Mouse (Mus musculus) liver, embryonic 15.5 days (tissue): ENCODE results near the gene Hps1. TPM values are rescaled to one million over a fixed set of nuclear protein-coding genes. Genes with fewer than 3 reads are reported as not detected.

Source experiments
- ATAC-seq: fragments of 200-750 bp; cut with Nextera tagmentation; 2 replicates; pipeline ENCODE4 v1.8.0; 2017; ENCODE audit warnings: moderate number of reproducible peaks, mild to moderate bottlenecking, moderate library complexity; ENCODE audit not compliant: insufficient read depth
- H3K27ac ChIP-seq: fragments of 300-500 bp; sonication (generic); replicated peaks from 2 replicates; pipeline ENCODE4 v1.5.1; 2015; ENCODE audit warnings: mild to moderate bottlenecking, inconsistent platforms
- H3K27me3 ChIP-seq: fragments of 300-500 bp; sonication (generic); 2 replicates; pipeline ENCODE4 v1.6.1; 2015; ENCODE audit warnings: mild to moderate bottlenecking, inconsistent platforms
- H3K36me3 ChIP-seq: fragments of 300-500 bp; sonication (generic); replicated peaks from 2 replicates; pipeline ENCODE4 v1.6.1; 2015; ENCODE audit warnings: moderate library complexity, mild to moderate bottlenecking, inconsistent platforms
- H3K4me1 ChIP-seq: fragments of 300-500 bp; sonication (generic); replicated peaks from 2 replicates; pipeline ENCODE4 v1.6.1; 2015; ENCODE audit warnings: inconsistent platforms
- H3K4me2 ChIP-seq: fragments of 300-500 bp; sonication (generic); 2 replicates; pipeline ENCODE4 v1.6.1; 2015; ENCODE audit warnings: moderate library complexity, mild to moderate bottlenecking, inconsistent platforms
- H3K4me3 ChIP-seq: fragments of 300-500 bp; sonication (generic); replicated peaks from 2 replicates; pipeline ENCODE4 v1.5.1; 2015; ENCODE audit warnings: mild to moderate bottlenecking, inconsistent platforms
- H3K9ac ChIP-seq: fragments of 300-500 bp; sonication (generic); 2 replicates; pipeline ENCODE4 v1.6.1; 2015; ENCODE audit warnings: moderate library complexity, mild to moderate bottlenecking, inconsistent platforms
- H3K9me3 ChIP-seq: fragments of 300-500 bp; sonication (generic); replicated peaks from 2 replicates; pipeline ENCODE4 v1.6.1; 2016; ENCODE audit warnings: inconsistent platforms
- WGBS: fragments of 180-500 bp; shearing (Covaris S2); methylation state at CpG from one replicate; pipeline ENCODE4 v1.1.7; 2015; ENCODE audit warnings: mixed read lengths; ENCODE audit not compliant: insufficient replicate concordance; 5-methylcytosine and 5-hydroxymethylcytosine counted together
- polyA plus RNA-seq: library from polyadenylated mRNA; unstranded; fragments of >200 nt; fragmentation: Nextera tagmentation; extraction: Ambion mirVana; gene quantifications from 2 replicates; pipeline ENCODE4 v1.2.1, GENCODE M21; 2015

The Hps1 gene
- polyA plus RNA-seq, result 7.1 and 7.4 TPM in 2 replicates

DNA sequence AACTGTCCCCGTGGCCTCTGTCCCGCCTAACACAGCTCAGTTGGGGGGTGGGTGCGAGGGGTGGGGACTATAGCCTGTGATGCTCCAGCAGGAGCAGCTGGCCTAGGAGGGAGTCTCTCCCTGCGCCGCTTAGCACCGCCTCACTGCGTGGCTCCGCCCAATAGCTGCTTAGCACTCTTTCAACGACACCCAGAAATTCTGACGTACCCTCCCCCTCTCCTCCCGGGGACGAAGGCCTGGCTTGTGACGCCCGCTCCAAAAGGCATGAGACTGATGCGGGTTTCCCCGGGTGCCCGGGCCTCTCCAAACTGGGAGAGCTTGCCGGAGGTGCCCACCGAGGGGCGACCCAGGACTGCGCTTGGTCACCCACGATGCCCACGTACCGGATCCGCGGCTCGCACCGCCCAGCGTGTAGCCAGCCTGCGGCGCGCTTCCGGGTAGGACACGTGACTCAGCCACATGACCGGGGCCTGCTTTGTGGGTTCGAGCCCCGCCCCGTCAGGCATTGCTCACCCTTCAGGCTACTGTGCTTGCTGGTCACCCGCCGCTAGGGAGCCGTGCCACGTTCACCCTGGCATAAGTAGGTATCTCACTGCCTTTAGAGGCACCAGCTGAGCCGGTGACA is at the start of gene Hps1:
TSS of gene Hps1 (minus strand) at position 448 of the 625 bp plus-strand sequence.
- H3K4me3 ChIP-seq, result peak within 1 kb of the TSS; percentile 72
- H3K27me3 ChIP-seq, result no peaks in the 10 kb centered on the region
- H3K4me2 ChIP-seq, result peak within 1 kb of the TSS; percentile 86
- H3K9me3 ChIP-seq, result no peaks in the 10 kb centered on the region
- H3K9ac ChIP-seq, result peak within 1 kb of the TSS; percentile 65
- WGBS, result under 1% methylated on average over 43 of the region's 43 CpGs
- H3K4me1 ChIP-seq, result peaks cover 19% of the 10 kb centered on the region
- H3K36me3 ChIP-seq, result no peaks in the 10 kb centered on the region
- H3K27ac ChIP-seq, result peak within 1 kb of the TSS; percentile 66; the same call in 1 of the 2 replicates
- ATAC-seq, result peak; percentile 94

GRCm38 (mm10) chr19:42829196-42829595 is 49.4 kb upstream of the Hps1 start:
- no peak overlapping the region for H3K9ac ChIP-seq
- no peak overlapping the region for H3K4me2 ChIP-seq
- WGBS, result 26% methylated on average over 4 of the region's 4 CpGs
- no peak overlapping the region for H3K27ac ChIP-seq
- no peaks in the 10 kb centered on the region for H3K27me3 ChIP-seq
- no peaks in the 10 kb centered on the region for H3K9me3 ChIP-seq
- H3K4me1 ChIP-seq, result no peaks in the 10 kb centered on the region
- H3K36me3 ChIP-seq, result no peaks in the 10 kb centered on the region
- H3K4me3 ChIP-seq, result no peak overlapping the region
- no peak for ATAC-seq

- H3K9me3 ChIP-seq, result no peaks in the 10 kb centered on the region
- H3K4me1 ChIP-seq, result no peaks in the 10 kb centered on the region
- H3K27me3 ChIP-seq, result no peaks in the 10 kb centered on the region
- H3K4me3 ChIP-seq, result no peak overlapping the region
- no peak overlapping the region for H3K9ac ChIP-seq
- ATAC-seq, result no peak
- 60% methylated on average over 3 of the region's 3 CpGs for WGBS
- H3K36me3 ChIP-seq, result no peaks in the 10 kb centered on the region
- no peak overlapping the region for H3K27ac ChIP-seq
- H3K4me2 ChIP-seq, result no peak overlapping the region
Observed at GRCm38 (mm10) chr19:42827843-42828242, 48.1 kb upstream of the Hps1 start.

- no peak overlapping the region for H3K27ac ChIP-seq
- no peak overlapping the region for H3K4me2 ChIP-seq
- H3K4me1 ChIP-seq, result no peaks in the 10 kb centered on the region
- H3K9me3 ChIP-seq, result no peaks in the 10 kb centered on the region
- WGBS, result 40% methylated on average over 5 of the region's 5 CpGs
- no peak overlapping the region for H3K4me3 ChIP-seq
- H3K9ac ChIP-seq, result no peak overlapping the region
- no peaks in the 10 kb centered on the region for H3K36me3 ChIP-seq
- no peaks in the 10 kb centered on the region for H3K27me3 ChIP-seq
- no peak for ATAC-seq
Observed at GRCm38 (mm10) chr19:42820109-42820508, 40.3 kb upstream of the Hps1 start.

- no peaks in the 10 kb centered on the region for H3K36me3 ChIP-seq
- H3K9me3 ChIP-seq, result no peaks in the 10 kb centered on the region
- H3K4me1 ChIP-seq, result no peaks in the 10 kb centered on the region
- 36% methylated on average over 2 of the region's 2 CpGs for WGBS
- no peak overlapping the region for H3K27ac ChIP-seq
- H3K27me3 ChIP-seq, result no peaks in the 10 kb centered on the region
- H3K4me3 ChIP-seq, result no peak overlapping the region
- no peak overlapping the region for H3K9ac ChIP-seq
- ATAC-seq, result no peak
- no peak overlapping the region for H3K4me2 ChIP-seq
Observed at GRCm38 (mm10) chr19:42817761-42818160, 38.0 kb upstream of the Hps1 start.

- Histone ChIP-seq H3K9me3 (no peaks in the 10 kb centered on the region), H3K4me3 (no peak overlapping the region), H3K9ac (no peak overlapping the region), H3K4me2 (no peak overlapping the region), H3K27me3 (no peaks in the 10 kb centered on the region), H3K27ac (no peak overlapping the region), H3K36me3 (no peaks in the 10 kb centered on the region), H3K4me1 (no peaks in the 10 kb centered on the region)
- no peak for ATAC-seq
- WGBS, result 74% methylated on average over 2 of the region's 2 CpGs
Observed at GRCm38 (mm10) chr19:42816261-42816660, 36.5 kb upstream of the Hps1 start.

- no peaks in the 10 kb centered on the region for H3K4me1 ChIP-seq
- no peak overlapping the region for H3K4me2 ChIP-seq
- no peak for ATAC-seq
- no peaks in the 10 kb centered on the region for H3K36me3 ChIP-seq
- H3K9me3 ChIP-seq, result no peaks in the 10 kb centered on the region
- WGBS, result 55% methylated on average over 5 of the region's 5 CpGs
- H3K9ac ChIP-seq, result no peak overlapping the region
- H3K27me3 ChIP-seq, result no peaks in the 10 kb centered on the region
- no peak overlapping the region for H3K27ac ChIP-seq
- no peak overlapping the region for H3K4me3 ChIP-seq
Observed at GRCm38 (mm10) chr19:42810140-42810539, 30.4 kb upstream of the Hps1 start.

DNA sequence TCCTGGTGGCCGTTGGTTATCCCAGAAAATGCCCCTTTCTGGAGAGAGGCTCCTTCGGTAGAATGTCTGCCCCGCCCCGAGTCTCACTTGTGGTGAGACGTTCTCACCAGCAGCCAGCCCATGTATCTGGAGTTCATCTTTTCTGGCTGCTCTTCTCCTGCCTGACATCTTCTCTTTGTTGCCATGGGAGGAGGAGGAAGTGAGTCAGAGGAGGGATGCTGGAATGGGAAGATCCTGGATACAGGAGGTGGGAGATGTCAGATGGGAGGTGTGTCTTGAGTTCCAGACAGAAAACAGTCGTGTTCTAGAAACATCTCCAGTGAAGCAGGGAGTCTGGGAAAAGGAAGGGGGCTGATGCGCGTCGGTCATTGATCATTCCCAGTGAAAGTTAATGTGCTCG is 29.7 kb upstream of the Hps1 start:
- no peak overlapping the region for H3K4me3 ChIP-seq
- H3K27me3 ChIP-seq, result no peaks in the 10 kb centered on the region
- no peaks in the 10 kb centered on the region for H3K9me3 ChIP-seq
- no peak overlapping the region for H3K4me2 ChIP-seq
- ATAC-seq, result no peak
- no peak overlapping the region for H3K27ac ChIP-seq
- H3K36me3 ChIP-seq, result no peaks in the 10 kb centered on the region
- no peaks in the 10 kb centered on the region for H3K4me1 ChIP-seq
- H3K9ac ChIP-seq, result no peak overlapping the region
- WGBS, result 69% methylated on average over 10 of the region's 10 CpGs

GRCm38 (mm10) chr19:42797866-42798265 is 18.1 kb upstream of the Hps1 start:
- Histone ChIP-seq H3K9me3 (no peaks in the 10 kb centered on the region), H3K9ac (no peak overlapping the region), H3K27me3 (peaks cover 28% of the 10 kb centered on the region), H3K27ac (no peak overlapping the region), H3K4me3 (no peak overlapping the region), H3K36me3 (no peaks in the 10 kb centered on the region), H3K4me1 (no peaks in the 10 kb centered on the region; the same call in 1 of the 2 replicates), H3K4me2 (no peak overlapping the region)
- ATAC-seq, result no peak
- WGBS, result 41% methylated on average over 2 of the region's 2 CpGs

GRCm38 (mm10) chr19:42795801-42796200 is 16.0 kb upstream of the Hps1 start:
- Histone ChIP-seq H3K36me3 (no peaks in the 10 kb centered on the region), H3K27ac (no peak overlapping the region), H3K27me3 (peaks cover 33% of the 10 kb centered on the region), H3K4me1 (no peaks in the 10 kb centered on the region; the same call in 1 of the 2 replicates), H3K4me3 (no peak overlapping the region), H3K9me3 (no peaks in the 10 kb centered on the region), H3K4me2 (no peak overlapping the region), H3K9ac (no peak overlapping the region)
- 25% methylated on average over 9 of the region's 9 CpGs for WGBS
- ATAC-seq, result no peak

- H3K27me3 ChIP-seq, result peaks cover 34% of the 10 kb centered on the region
Observed at GRCm38 (mm10) chr19:42794914-42795613, 15.3 kb upstream of the Hps1 start.

More at GRCm38 (mm10) chr19:42794914-42795613, 15.3 kb upstream of the Hps1 start:
- H3K27ac ChIP-seq, result no peak overlapping the region
- H3K36me3 ChIP-seq, result no peaks in the 10 kb centered on the region
- H3K4me2 ChIP-seq, result peak overlapping the region; percentile 47
- no peak overlapping the region for H3K9ac ChIP-seq
- H3K4me3 ChIP-seq, result peak overlapping the region; percentile 15
- no peaks in the 10 kb centered on the region for H3K9me3 ChIP-seq
- ATAC-seq, result no peak
- no peaks in the 10 kb centered on the region; the same call in 1 of the 2 replicates for H3K4me1 ChIP-seq
- WGBS, result 2% methylated on average over 31 of the region's 31 CpGs
